Mouse (Mus musculus) midbrain, embryonic 15.5 days (tissue): Measurements from ENCODE around the gene Tm6sf2. TPM values are rescaled to one million over a fixed set of nuclear protein-coding genes. Genes with fewer than 3 reads are reported as not detected.

ENCODE experiments used
- ATAC-seq: fragments of 200-750 bp; cut with Nextera tagmentation; replicated peaks from 2 replicates; pipeline ENCODE4 v1.8.0; 2017; ENCODE audit warnings: moderate TSS enrichment
- H3K27ac ChIP-seq: fragments of 300-500 bp; sonication (generic); 2 replicates; pipeline ENCODE4 v1.5.1; 2015; ENCODE audit warnings: mild to moderate bottlenecking, inconsistent platforms
- H3K27me3 ChIP-seq: fragments of 300-500 bp; sonication (generic); replicated peaks from 2 replicates; pipeline ENCODE4 v1.6.1; 2015; ENCODE audit warnings: inconsistent platforms
- H3K36me3 ChIP-seq: fragments of 300-500 bp; sonication (generic); replicated peaks from 2 replicates; pipeline ENCODE4 v1.6.1; 2015; ENCODE audit warnings: inconsistent platforms
- H3K4me1 ChIP-seq: fragments of 300-500 bp; sonication (generic); 2 replicates; pipeline ENCODE4 v1.6.1; 2015; ENCODE audit warnings: inconsistent platforms
- H3K4me2 ChIP-seq: fragments of 300-500 bp; sonication (generic); 2 replicates; pipeline ENCODE4 v1.6.1; 2015; ENCODE audit warnings: inconsistent platforms, mild to moderate bottlenecking, moderate library complexity
- H3K4me3 ChIP-seq: fragments of 300-500 bp; sonication (generic); 2 replicates; pipeline ENCODE4 v1.5.1; 2015; ENCODE audit warnings: mild to moderate bottlenecking, inconsistent platforms
- H3K9ac ChIP-seq: fragments of 300-500 bp; sonication (generic); 2 replicates; pipeline ENCODE4 v1.6.1; 2015; ENCODE audit warnings: mild to moderate bottlenecking, inconsistent platforms
- H3K9me3 ChIP-seq: fragments of 300-500 bp; sonication (generic); 2 replicates; pipeline ENCODE4 v1.6.1; 2016; ENCODE audit warnings: inconsistent platforms
- WGBS: fragments of 180-500 bp; shearing (Covaris S2); methylation state at CpG from one replicate; pipeline ENCODE4 v1.1.7; 2015; ENCODE audit warnings: mixed read lengths; 5-methylcytosine and 5-hydroxymethylcytosine counted together
- polyA plus RNA-seq: library from polyadenylated mRNA; unstranded; fragments of >200 nt; fragmentation: Nextera tagmentation; extraction: Ambion mirVana; gene quantifications from 2 replicates; pipeline ENCODE4 v1.2.1, GENCODE M21; 2015

The Tm6sf2 gene
- polyA plus RNA-seq, 1 experiment from 2014 or later: 1.7 TPM

- Histone ChIP-seq H3K36me3 (peaks cover 34% of the 10 kb centered on the region), H3K9ac (no peak overlapping the region), H3K27ac (no peak overlapping the region), H3K9me3 (no peaks in the 10 kb centered on the region), H3K4me3 (no peak overlapping the region), H3K4me2 (no peak overlapping the region), H3K27me3 (no peaks in the 10 kb centered on the region), H3K4me1 (no peaks in the 10 kb centered on the region)
- no peak; the same call in 1 of the 2 replicates for ATAC-seq
- WGBS: 88% methylated on average over 2 of the region's 2 CpGs
Observed at GRCm38 (mm10) chr8:70071836-70072440, 786 bp upstream of the Tm6sf2 start.

- Histone ChIP-seq H3K27ac (no peak overlapping the region), H3K4me2 (no peak overlapping the region), H3K4me3 (no peak overlapping the region), H3K36me3 (peaks cover 30% of the 10 kb centered on the region), H3K27me3 (no peaks in the 10 kb centered on the region), H3K4me1 (no peaks in the 10 kb centered on the region), H3K9me3 (no peaks in the 10 kb centered on the region), H3K9ac (no peak overlapping the region)
- WGBS: 64% methylated on average over 8 of the region's 8 CpGs
- no peak for ATAC-seq
Observed at GRCm38 (mm10) chr8:70073120-70073519, 396 bp downstream of the Tm6sf2 start.

- 93% methylated on average over 1 of the region's 1 CpGs for WGBS
- H3K9me3 ChIP-seq: no peaks in the 10 kb centered on the region
- H3K4me1 ChIP-seq: no peaks in the 10 kb centered on the region
- peaks cover 30% of the 10 kb centered on the region for H3K36me3 ChIP-seq
- H3K4me2 ChIP-seq: no peak overlapping the region
- H3K4me3 ChIP-seq: no peak overlapping the region
- H3K27ac ChIP-seq: no peak overlapping the region
- no peak overlapping the region for H3K9ac ChIP-seq
- no peaks in the 10 kb centered on the region for H3K27me3 ChIP-seq
- ATAC-seq: no peak
Observed at GRCm38 (mm10) chr8:70073682-70074081, 958 bp downstream of the Tm6sf2 start.

GRCm38 (mm10) chr8:70081976-70082375, 9.3 kb downstream of the Tm6sf2 start:
- WGBS: 95% methylated on average over 2 of the region's 2 CpGs
- Histone ChIP-seq H3K4me2 (no peak overlapping the region), H3K9ac (no peak overlapping the region), H3K27ac (no peak overlapping the region), H3K36me3 (no peaks in the 10 kb centered on the region), H3K27me3 (peaks cover 53% of the 10 kb centered on the region), H3K4me3 (no peak overlapping the region), H3K9me3 (no peaks in the 10 kb centered on the region), H3K4me1 (peaks cover 22% of the 10 kb centered on the region)
- no peak for ATAC-seq

- peak within 1 kb of the TSS; percentile 38 for H3K4me3 ChIP-seq
- H3K27me3 ChIP-seq: peaks cover 66% of the 10 kb centered on the region
- H3K9ac ChIP-seq: peak within 1 kb of the TSS; percentile 12; the same call in 1 of the 2 replicates
- H3K4me2 ChIP-seq: peak within 1 kb of the TSS; percentile 78
- H3K9me3 ChIP-seq: no peaks in the 10 kb centered on the region
- no peak for ATAC-seq
- under 1% methylated on average over 26 of the region's 26 CpGs for WGBS
- H3K36me3 ChIP-seq: no peaks in the 10 kb centered on the region
- no peak within 1 kb of the TSS for H3K27ac ChIP-seq
- H3K4me1 ChIP-seq: peaks cover 31% of the 10 kb centered on the region
Observed at GRCm38 (mm10) chr8:70083285-70083684, 10.6 kb downstream of the Tm6sf2 start, which contains the start of gene Hapln4. Gene Hapln4 (plus strand): TSS chr8:70083457.

- Histone ChIP-seq H3K4me1 (peaks cover 42% of the 10 kb centered on the region), H3K27ac (no peak overlapping the region), H3K4me3 (peak overlapping the region; percentile 38), H3K9ac (peak overlapping the region; percentile 12; the same call in 1 of the 2 replicates), H3K4me2 (peak overlapping the region; percentile 78), H3K9me3 (no peaks in the 10 kb centered on the region), H3K36me3 (no peaks in the 10 kb centered on the region), H3K27me3 (peaks cover 73% of the 10 kb centered on the region)
- 1% methylated on average over 71 of the region's 71 CpGs for WGBS
- ATAC-seq: peak; percentile 19; the same call in 1 of the 2 replicates
Observed at GRCm38 (mm10) chr8:70084191-70085065, 11.7 kb downstream of the Tm6sf2 start.

GRCm38 (mm10) chr8:70086151-70086550, 13.4 kb downstream of the Tm6sf2 start:
- no peak overlapping the region for H3K27ac ChIP-seq
- no peaks in the 10 kb centered on the region for H3K9me3 ChIP-seq
- no peak overlapping the region for H3K4me2 ChIP-seq
- no peak overlapping the region for H3K9ac ChIP-seq
- H3K4me1 ChIP-seq: peaks cover 51% of the 10 kb centered on the region
- H3K36me3 ChIP-seq: no peaks in the 10 kb centered on the region
- 46% methylated on average over 1 of the region's 1 CpGs for WGBS
- no peak for ATAC-seq
- no peak overlapping the region for H3K4me3 ChIP-seq
- peaks cover 73% of the 10 kb centered on the region for H3K27me3 ChIP-seq

- Histone ChIP-seq H3K36me3 (no peaks in the 10 kb centered on the region), H3K27me3 (peaks cover 66% of the 10 kb centered on the region), H3K27ac (no peak overlapping the region), H3K4me2 (no peak overlapping the region), H3K4me3 (no peak overlapping the region), H3K4me1 (peaks cover 51% of the 10 kb centered on the region), H3K9me3 (no peaks in the 10 kb centered on the region), H3K9ac (no peak overlapping the region)
- WGBS: 9% methylated on average over 7 of the region's 7 CpGs
- no peak for ATAC-seq
Observed at GRCm38 (mm10) chr8:70087237-70087636, 14.5 kb downstream of the Tm6sf2 start.

GRCm38 (mm10) chr8:70087836-70088650, 15.3 kb downstream of the Tm6sf2 start:
- 4% methylated on average over 55 of the region's 56 CpGs for WGBS
- H3K4me1 ChIP-seq: peaks cover 50% of the 10 kb centered on the region

GRCm38 (mm10) chr8:70089296-70089960, 16.7 kb downstream of the Tm6sf2 start:
- peaks cover 6% of the 10 kb centered on the region; the same call in 1 of the 2 replicates for H3K36me3 ChIP-seq
- peak; percentile 52 for ATAC-seq
- H3K27me3 ChIP-seq: peaks cover 44% of the 10 kb centered on the region
- 0 out of 2 replicates have a peak overlapping the region, but pooled peaks have one; percentile 1 for H3K27ac ChIP-seq
- no peaks in the 10 kb centered on the region for H3K9me3 ChIP-seq
- H3K4me1 ChIP-seq: peaks cover 36% of the 10 kb centered on the region
- H3K4me2 ChIP-seq: no peak overlapping the region
- H3K9ac ChIP-seq: no peak overlapping the region
- 34% methylated on average over 9 of the region's 9 CpGs for WGBS
- H3K4me3 ChIP-seq: no peak overlapping the region

More at GRCm38 (mm10) chr8:70087836-70088650, 15.3 kb downstream of the Tm6sf2 start:
- peaks cover 58% of the 10 kb centered on the region for H3K27me3 ChIP-seq
- H3K27ac ChIP-seq: no peak overlapping the region
- H3K4me3 ChIP-seq: peak overlapping the region; percentile 47
- H3K9ac ChIP-seq: peak overlapping the region; percentile 54
- peak; percentile 68 for ATAC-seq
- peak overlapping the region; percentile 95 for H3K4me2 ChIP-seq
- no peaks in the 10 kb centered on the region for H3K9me3 ChIP-seq
- H3K36me3 ChIP-seq: no peaks in the 10 kb centered on the region

GRCm38 (mm10) chr8:70092786-70093185, 20.1 kb downstream of the Tm6sf2 start:
- no peak for ATAC-seq
- Histone ChIP-seq H3K27ac (no peak overlapping the region), H3K4me1 (peaks cover 25% of the 10 kb centered on the region), H3K4me2 (no peak overlapping the region), H3K27me3 (peaks cover 12% of the 10 kb centered on the region), H3K36me3 (peaks cover 35% of the 10 kb centered on the region), H3K4me3 (no peak overlapping the region), H3K9me3 (no peaks in the 10 kb centered on the region), H3K9ac (no peak overlapping the region)
- WGBS: 70% methylated on average over 8 of the region's 8 CpGs
